Mouse (Mus musculus) intestine, postnatal 0 days (tissue): ENCODE measurements around the gene Slc39a7. TPM values are rescaled to one million over a fixed set of nuclear protein-coding genes. Genes with fewer than 3 reads are reported as not detected.

Experiments
- ATAC-seq: fragments of 200-750 bp; cut with Nextera tagmentation; 2 replicates; pipeline ENCODE4 v1.8.0; 2017; ENCODE audit warnings: mild to moderate bottlenecking, moderate TSS enrichment, moderate library complexity
- H3K27ac ChIP-seq: fragments of 300-500 bp; sonication (generic); 2 replicates; pipeline ENCODE4 v1.5.1; 2014; ENCODE audit warnings: mild to moderate bottlenecking, low read depth, low read length, moderate library complexity
- H3K27me3 ChIP-seq: fragments of 300-500 bp; sonication (generic); replicated peaks from 2 replicates; pipeline ENCODE4 v1.6.1; 2014; ENCODE audit warnings: low read length, mixed read lengths; ENCODE audit not compliant: control insufficient read depth, insufficient read depth
- H3K36me3 ChIP-seq: fragments of 300-500 bp; sonication (generic); 2 replicates; pipeline ENCODE4 v1.6.1; 2014; ENCODE audit warnings: mild to moderate bottlenecking, moderate library complexity; ENCODE audit not compliant: control insufficient read depth, insufficient read depth
- H3K4me1 ChIP-seq: fragments of 300-500 bp; sonication (generic); replicated peaks from 2 replicates; pipeline ENCODE4 v1.6.1; 2014; ENCODE audit warnings: antibody characterized with exemption, low read length, mixed read lengths; ENCODE audit not compliant: control insufficient read depth, insufficient read depth
- H3K4me2 ChIP-seq: fragments of 300-500 bp; sonication (generic); replicated peaks from 2 replicates; pipeline ENCODE4 v1.6.1; 2014; ENCODE audit warnings: low read depth, mild to moderate bottlenecking, moderate library complexity
- H3K4me3 ChIP-seq: fragments of 300-500 bp; sonication (generic); 2 replicates; pipeline ENCODE4 v1.5.1; 2014; ENCODE audit warnings: low read depth, low read length
- H3K9ac ChIP-seq: fragments of 300-500 bp; sonication (generic); 2 replicates; pipeline ENCODE4 v1.6.1; 2014; ENCODE audit warnings: mild to moderate bottlenecking, low read depth, low read length
- H3K9me3 ChIP-seq: fragments of 300-500 bp; sonication (generic); 2 replicates; pipeline ENCODE4 v1.6.1; 2016; ENCODE audit warnings: mixed run types; ENCODE audit not compliant: control insufficient read depth
- CTCF ChIP-seq: sonication (generic); IDR thresholded peaks from 2 replicates; pipeline ENCODE4 v1.5.1; 2016; ENCODE audit warnings: low read depth, mild to moderate bottlenecking, control low read depth, antibody characterized with exemption, moderate library complexity
- WGBS: fragments of 180-500 bp; shearing (Covaris S2); extraction: QIAGEN DNeasy Blood & Tissue Kit; methylation state at CpG from one replicate; pipeline ENCODE4 v1.1.7; 2014; 5-methylcytosine and 5-hydroxymethylcytosine counted together
- polyA plus RNA-seq: library from polyadenylated mRNA; unstranded; fragments of >200 nt; fragmentation: Nextera tagmentation; extraction: Ambion mirVana; gene quantifications from 2 replicates; pipeline ENCODE4 v1.2.1, GENCODE M21; 2015

The Slc39a7 gene
- polyA plus RNA-seq, 1 experiment from 2014 or later = 99.1 TPM

DNA sequence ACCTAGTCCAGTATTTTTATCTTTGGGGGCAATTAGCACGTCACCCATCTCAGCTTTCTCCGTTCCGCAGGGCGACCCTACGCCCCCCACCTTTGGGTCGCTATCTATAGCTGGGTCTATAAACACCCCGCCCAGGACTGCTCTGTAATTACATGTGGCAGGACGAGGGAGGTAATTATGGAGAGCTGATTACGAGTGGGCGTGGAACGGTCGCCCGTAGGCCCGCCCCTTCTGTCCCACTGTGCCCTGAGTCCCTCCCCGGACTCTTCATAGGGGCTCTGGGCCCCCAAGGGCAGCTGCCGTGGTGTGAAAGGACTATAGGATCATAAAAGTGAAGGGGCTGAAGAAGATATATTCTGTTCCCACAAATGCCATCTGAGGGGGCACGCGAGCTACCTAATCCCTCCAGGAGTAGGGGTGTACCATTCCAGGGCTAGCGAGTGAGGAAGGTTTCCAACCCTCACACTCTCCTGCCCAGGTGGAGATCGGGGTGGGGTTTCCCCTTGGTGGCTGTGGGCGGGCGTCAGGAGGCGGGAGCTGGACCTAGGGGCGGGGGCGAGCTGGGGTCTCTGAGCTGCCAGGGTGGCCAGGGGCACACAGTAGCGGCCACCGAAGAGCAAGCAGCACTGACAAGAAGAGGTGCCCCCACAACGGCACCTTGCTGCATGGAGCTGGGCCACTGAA is 7.5 kb upstream of the Slc39a7 start, which contains the start of gene Col11a2:
TSS of gene Col11a2 (plus strand) at position 560 of the 684 bp plus-strand sequence.
- 0 out of 2 replicates have a peak, but pooled peaks cover 6% of the 10 kb centered on the region for H3K27me3 ChIP-seq
- peaks cover 28% of the 10 kb centered on the region for H3K36me3 ChIP-seq
- ATAC-seq = peak; percentile 16
- no peak within 1 kb of the TSS for H3K27ac ChIP-seq
- 0 out of 2 replicates have a peak, but pooled peaks have one; percentile 4 for TF ChIP-seq CTCF
- H3K4me3 ChIP-seq = peak within 1 kb of the TSS; percentile 11; the same call in 1 of the 2 replicates
- no peaks in the 10 kb centered on the region for H3K9me3 ChIP-seq
- WGBS = 9% methylated on average over 28 of the region's 28 CpGs
- peak within 1 kb of the TSS; percentile 59 for H3K4me2 ChIP-seq
- H3K9ac ChIP-seq = no peak within 1 kb of the TSS; the same call in 1 of the 2 replicates
- H3K4me1 ChIP-seq = no peaks in the 10 kb centered on the region; the same call in 1 of the 2 replicates

- WGBS = 15% methylated on average over 21 of the region's 21 CpGs
- no peak overlapping the region for H3K27ac ChIP-seq
- H3K4me3 ChIP-seq = peak overlapping the region; percentile 11; the same call in 1 of the 2 replicates
- 0 out of 2 replicates have a peak, but pooled peaks cover 6% of the 10 kb centered on the region for H3K27me3 ChIP-seq
- H3K9ac ChIP-seq = no peak overlapping the region
- peaks cover 28% of the 10 kb centered on the region for H3K36me3 ChIP-seq
- ATAC-seq = no peak
- H3K4me1 ChIP-seq = no peaks in the 10 kb centered on the region; the same call in 1 of the 2 replicates
- peak overlapping the region; percentile 59 for H3K4me2 ChIP-seq
- no peaks in the 10 kb centered on the region for H3K9me3 ChIP-seq
- TF ChIP-seq CTCF = no peak
Observed at GRCm38 (mm10) chr17:34038440-34038839, 7.0 kb upstream of the Slc39a7 start.

DNA sequence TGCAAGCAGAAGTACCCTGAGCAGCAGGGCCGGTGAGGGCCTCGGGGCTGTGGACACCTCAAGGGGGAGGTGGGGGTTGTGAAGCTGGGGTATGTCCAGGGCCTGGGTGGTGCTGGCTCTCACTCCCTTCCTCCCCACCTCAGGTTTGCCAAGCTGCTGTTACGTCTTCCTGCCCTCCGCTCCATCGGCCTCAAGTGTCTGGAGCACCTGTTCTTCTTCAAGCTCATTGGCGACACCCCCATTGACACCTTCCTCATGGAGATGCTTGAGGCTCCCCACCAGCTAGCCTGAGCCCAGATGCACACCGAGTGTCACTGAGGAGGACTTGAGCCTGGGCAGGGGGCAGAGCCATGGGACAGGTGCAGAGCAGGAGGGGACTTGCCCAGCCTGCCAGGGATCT is 5.8 kb upstream of the Slc39a7 start:
- no peak overlapping the region for H3K9ac ChIP-seq
- ATAC-seq = no peak
- no peak overlapping the region for H3K4me2 ChIP-seq
- no peaks in the 10 kb centered on the region; the same call in 1 of the 2 replicates for H3K4me1 ChIP-seq
- 0 out of 2 replicates have a peak, but pooled peaks cover 6% of the 10 kb centered on the region for H3K27me3 ChIP-seq
- WGBS = 87% methylated on average over 7 of the region's 7 CpGs
- TF ChIP-seq CTCF = no peak
- H3K4me3 ChIP-seq = no peak overlapping the region
- H3K27ac ChIP-seq = no peak overlapping the region
- H3K9me3 ChIP-seq = no peaks in the 10 kb centered on the region
- H3K36me3 ChIP-seq = peaks cover 28% of the 10 kb centered on the region

- TF ChIP-seq CTCF = no peak
- H3K36me3 ChIP-seq = peaks cover 28% of the 10 kb centered on the region
- H3K4me2 ChIP-seq = no peak overlapping the region
- no peak overlapping the region for H3K27ac ChIP-seq
- no peak overlapping the region for H3K4me3 ChIP-seq
- H3K9me3 ChIP-seq = no peaks in the 10 kb centered on the region
- H3K4me1 ChIP-seq = no peaks in the 10 kb centered on the region; the same call in 1 of the 2 replicates
- 87% methylated on average over 10 of the region's 10 CpGs for WGBS
- H3K27me3 ChIP-seq = 0 out of 2 replicates have a peak, but pooled peaks cover 6% of the 10 kb centered on the region
- no peak overlapping the region for H3K9ac ChIP-seq
- ATAC-seq = no peak
Observed at GRCm38 (mm10) chr17:34036647-34037046, 5.2 kb upstream of the Slc39a7 start.

DNA sequence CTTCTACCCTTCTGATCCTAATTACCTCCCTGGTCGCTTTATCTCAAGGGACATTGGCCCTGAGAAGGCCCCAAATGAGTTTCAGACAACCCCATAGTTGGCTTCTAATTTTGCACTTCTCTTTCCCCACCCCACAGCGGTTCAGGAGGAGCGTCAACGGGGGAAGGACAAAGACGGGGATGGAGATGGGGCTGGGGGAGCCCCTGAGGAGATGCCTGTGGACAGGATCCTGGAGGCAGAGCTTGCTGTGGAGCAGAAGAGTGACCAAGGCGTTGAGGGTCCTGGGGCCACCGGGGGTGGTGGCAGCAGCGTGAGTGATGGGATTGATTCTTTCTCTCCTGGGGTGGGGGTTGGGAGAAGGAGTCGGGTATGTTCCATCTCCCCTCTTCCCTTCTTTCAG is 4.0 kb upstream of the Slc39a7 start:
- 0 out of 2 replicates have a peak, but pooled peaks cover 6% of the 10 kb centered on the region for H3K27me3 ChIP-seq
- peaks cover 1% of the 10 kb centered on the region; the same call in 1 of the 2 replicates for H3K4me1 ChIP-seq
- no peak overlapping the region for H3K4me2 ChIP-seq
- H3K4me3 ChIP-seq = no peak overlapping the region
- H3K36me3 ChIP-seq = peaks cover 28% of the 10 kb centered on the region
- H3K9me3 ChIP-seq = no peaks in the 10 kb centered on the region
- H3K27ac ChIP-seq = no peak overlapping the region
- no peak for ATAC-seq
- 89% methylated on average over 8 of the region's 9 CpGs for WGBS
- no peak overlapping the region for H3K9ac ChIP-seq
- TF ChIP-seq CTCF = no peak

DNA sequence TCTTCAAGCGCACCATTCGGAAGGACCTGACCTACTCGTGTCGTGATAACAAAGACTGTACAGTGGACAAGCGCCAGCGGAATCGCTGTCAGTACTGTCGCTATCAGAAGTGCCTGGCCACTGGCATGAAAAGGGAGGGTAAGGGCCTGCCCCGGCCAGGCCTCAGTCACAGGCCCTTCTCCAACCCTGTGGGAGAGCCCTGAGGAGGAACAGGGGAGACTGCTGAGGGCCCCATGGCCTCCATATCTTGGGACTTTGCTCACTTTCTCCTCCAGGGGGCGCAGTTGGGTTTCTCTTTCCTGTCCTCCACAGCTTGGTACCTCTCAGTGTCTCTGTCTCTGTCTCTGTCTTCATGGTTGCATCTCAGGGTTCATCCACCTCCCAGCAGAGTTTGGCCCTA is 2.6 kb upstream of the Slc39a7 start:
- H3K9ac ChIP-seq = no peak overlapping the region
- H3K36me3 ChIP-seq = peaks cover 41% of the 10 kb centered on the region
- H3K4me1 ChIP-seq = peaks cover 7% of the 10 kb centered on the region; the same call in 1 of the 2 replicates
- 79% methylated on average over 10 of the region's 10 CpGs for WGBS
- H3K4me2 ChIP-seq = no peak overlapping the region
- TF ChIP-seq CTCF = peak; percentile 81
- no peak overlapping the region for H3K4me3 ChIP-seq
- no peaks in the 10 kb centered on the region for H3K9me3 ChIP-seq
- no peak overlapping the region for H3K27ac ChIP-seq
- ATAC-seq = no peak
- 0 out of 2 replicates have a peak, but pooled peaks cover under 1% of the 10 kb centered on the region for H3K27me3 ChIP-seq
